Mouse (Mus musculus) CH12.LX (cell line): ENCODE results near the gene Tmem123.

Experiments used
- BHLHE40 ChIP-seq: IDR thresholded peaks from 2 replicates; pipeline ENCODE4 v1.6.1; 2011; ENCODE audit warnings: mild to moderate bottlenecking, low read depth, low read length, improper control_type of control experiment
- CTCF ChIP-seq, 2 experiments: IDR thresholded peaks in 1 of 2; conservative IDR thresholded peaks in 1 of 2; 2 replicates each; pipeline ENCODE4 v1.5.1; 2011 to 2012; ENCODE audit warnings: low read depth in 2 of 2, low read length in 2 of 2, improper control_type of control experiment in 1 of 2, inconsistent platforms in 1 of 2, mild to moderate bottlenecking in 1 of 2, moderate library complexity in 1 of 2
- EP300 ChIP-seq: IDR thresholded peaks from 2 replicates; pipeline ENCODE4 v1.6.1; 2011; ENCODE audit warnings: low read length, improper control_type of control experiment
- ETS1 ChIP-seq: conservative IDR thresholded peaks from 2 replicates; pipeline ENCODE4 v1.6.1; 2012; ENCODE audit warnings: low read depth, mild to moderate bottlenecking, inconsistent platforms, low read length, improper control_type of control experiment, moderate library complexity
- JUN ChIP-seq: IDR thresholded peaks from 2 replicates; pipeline ENCODE4 v1.6.1; 2011; ENCODE audit warnings: low read depth, mild to moderate bottlenecking, low read length, improper control_type of control experiment, moderate library complexity; ENCODE audit not compliant: insufficient read depth
- MAX ChIP-seq: IDR thresholded peaks from 2 replicates; pipeline ENCODE4 v1.6.1; 2011; ENCODE audit warnings: low read length, improper control_type of control experiment
- MAZ ChIP-seq: IDR thresholded peaks from 2 replicates; pipeline ENCODE4 v1.6.1; 2012; ENCODE audit warnings: low read depth, mild to moderate bottlenecking, inconsistent platforms, low read length, improper control_type of control experiment, moderate library complexity
- MYC ChIP-seq: IDR thresholded peaks from 2 replicates; pipeline ENCODE4 v1.6.1; 2011; ENCODE audit warnings: low read depth, mild to moderate bottlenecking, improper control_type of control experiment, low read length
- POLR2A ChIP-seq: IDR thresholded peaks from 2 replicates; pipeline ENCODE4 v1.6.1; 2011; ENCODE audit warnings: low read depth, mild to moderate bottlenecking, improper control_type of control experiment, low read length
- POLR2AphosphoS2 ChIP-seq: IDR thresholded peaks from 2 replicates; pipeline ENCODE4 v1.6.1; 2011; ENCODE audit warnings: low read depth, low read length, improper control_type of control experiment
- TCF12 ChIP-seq: IDR thresholded peaks from 2 replicates; pipeline ENCODE4 v1.6.1; 2014; ENCODE audit warnings: low read depth, mild to moderate bottlenecking, inconsistent platforms, low read length, improper control_type of control experiment
- USF1 ChIP-seq: IDR thresholded peaks from 2 replicates; pipeline ENCODE4 v1.6.1; 2014; ENCODE audit warnings: low read depth, mild to moderate bottlenecking, inconsistent platforms, low read length, improper control_type of control experiment
- USF2 ChIP-seq: conservative IDR thresholded peaks from 2 replicates; pipeline ENCODE4 v1.6.1; 2011; ENCODE audit warnings: low read depth, low read length, improper control_type of control experiment
- ZC3H11A ChIP-seq: IDR thresholded peaks from 2 replicates; pipeline ENCODE4 v1.6.1; 2012; ENCODE audit warnings: low read depth, mild to moderate bottlenecking, inconsistent platforms, low read length, improper control_type of control experiment

DNA sequence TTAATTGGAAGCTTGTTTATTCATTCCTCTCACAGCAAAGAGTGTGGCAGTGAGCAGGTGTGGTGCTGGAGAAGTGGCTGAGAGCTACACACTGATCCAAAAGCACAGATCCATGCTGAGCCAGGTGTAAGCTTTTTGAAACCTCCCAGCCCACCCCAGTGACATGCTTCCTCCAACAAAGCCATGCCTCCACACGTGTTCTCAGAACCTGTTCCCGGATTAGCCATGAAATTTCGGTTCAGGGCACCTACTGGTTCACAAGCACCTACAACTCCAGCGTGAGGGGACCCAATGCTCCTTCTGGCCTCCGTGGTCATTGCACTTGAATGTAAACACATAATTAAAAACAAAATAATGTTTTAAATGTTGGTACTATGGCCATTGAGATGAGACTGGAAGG is 9.8 kb downstream of the Tmem123 start:
- no peak for TF ChIP-seq POLR2A
- no peak for TF ChIP-seq JUN
- TF ChIP-seq USF1, result no peak
- no peak for TF ChIP-seq ETS1
- TF ChIP-seq POLR2AphosphoS2, result no peak
- no peak for TF ChIP-seq BHLHE40
- TF ChIP-seq EP300, result no peak
- TF ChIP-seq TCF12, result no peak
- TF ChIP-seq ZC3H11A, result no peak
- TF ChIP-seq MYC, result no peak
- no peak for TF ChIP-seq MAX
- TF ChIP-seq CTCF (conservative IDR thresholded peaks at IDR 0.05 in 1 of 2, IDR thresholded peaks at IDR 0.05 in 1 of 2; ENCODE audit: low read depth in 2 of 2, low read length in 2 of 2), result no peak
- TF ChIP-seq MAZ, result no peak
- no peak for TF ChIP-seq USF2
